Mouse (Mus musculus): ENCODE data around the gene Slc10a7.
A peak's percentile ranks its signal among the peaks of the same experiment; 100 is the strongest.

DNA sequence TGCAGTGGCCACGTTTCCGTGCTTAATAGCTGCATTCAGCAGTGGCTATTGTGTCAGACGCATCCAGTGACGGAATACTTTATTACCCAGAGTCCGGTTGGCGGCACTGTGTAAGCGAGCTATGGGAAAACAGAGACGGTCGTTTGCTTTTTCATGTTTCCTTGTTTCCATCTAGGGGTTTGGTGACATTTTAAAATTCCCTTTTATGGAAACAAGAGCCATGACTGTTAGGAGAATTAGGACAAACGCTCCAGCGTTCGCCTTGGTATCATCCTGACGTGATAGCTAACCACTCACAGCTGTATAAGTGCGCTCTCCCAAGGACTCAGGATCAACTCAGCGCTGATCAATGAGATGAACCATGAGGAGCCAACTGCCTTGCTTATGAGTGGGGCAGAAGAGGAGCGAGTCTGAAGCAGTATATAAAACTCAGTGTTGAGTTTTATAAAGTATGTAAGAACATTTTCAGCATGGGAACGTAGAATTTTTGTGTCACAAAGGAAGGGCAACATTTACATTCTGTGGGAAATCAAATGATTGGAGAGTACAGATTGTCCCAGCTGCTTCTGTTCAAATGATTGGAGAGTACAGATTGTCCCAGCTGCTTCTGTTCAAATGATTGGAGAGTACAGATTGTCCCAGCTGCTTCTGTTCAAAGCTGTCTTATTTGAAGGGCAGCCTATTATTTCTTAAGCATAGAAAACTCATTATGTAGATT is 125.5 kb downstream of the Slc10a7 start:
- TF ChIP-seq CTCF (IDR thresholded peaks at IDR 0.05; ENCODE audit: low read depth) (no peak), EP300 (IDR thresholded peaks at IDR 0.05; ENCODE audit: low read depth) (0 out of 2 replicates have a peak, but pooled peaks have one; percentile 18)

Measured in liver, postnatal 0 days (tissue).